Mouse (Mus musculus): ENCODE measurements around the gene Id1. TPM values are rescaled to one million over a fixed set of nuclear protein-coding genes. Genes with fewer than 3 reads are reported as not detected.
A peak's percentile ranks its signal among the peaks of the same experiment; 100 is the strongest.

The Id1 gene
- polyA plus RNA-seq, 1 experiment from 2014 or later, result 87.7 TPM

GRCm38 (mm10) chr2:152703596-152704255 lies 32.3 kb upstream of the Id1 start:
- WGBS, result 91% methylated on average over 21 of the region's 21 CpGs
- no peaks in the 10 kb centered on the region for H3K9me3 ChIP-seq (replicated peaks)
- H3K4me1 ChIP-seq (replicated peaks), result peaks cover 39% of the 10 kb centered on the region
- H3K4me2 ChIP-seq, result no peak overlapping the region
- H3K9ac ChIP-seq, result no peak overlapping the region
- ATAC-seq (ENCODE audit: insufficient number of reproducible peaks, low FRiP score), result no peak
- H3K4me3 ChIP-seq, result no peak overlapping the region
- H3K27me3 ChIP-seq (replicated peaks), result no peaks in the 10 kb centered on the region
- no peak overlapping the region for H3K27ac ChIP-seq (ENCODE audit: poor library complexity, severe bottlenecking)
- peaks cover 75% of the 10 kb centered on the region for H3K36me3 ChIP-seq

GRCm38 (mm10) chr2:152704256-152704605 lies 31.8 kb upstream of the Id1 start:
- Histone ChIP-seq H3K27me3 (replicated peaks) (no peaks in the 10 kb centered on the region), H3K36me3 (peaks cover 70% of the 10 kb centered on the region), H3K27ac (ENCODE audit: poor library complexity, severe bottlenecking) (no peak overlapping the region), H3K4me1 (replicated peaks) (peaks cover 34% of the 10 kb centered on the region), H3K4me2 (no peak overlapping the region), H3K9me3 (replicated peaks) (no peaks in the 10 kb centered on the region), H3K4me3 (no peak overlapping the region), H3K9ac (no peak overlapping the region)
- no peak for ATAC-seq (ENCODE audit: insufficient number of reproducible peaks, low FRiP score)
- WGBS, result 81% methylated on average over 5 of the region's 5 CpGs

- 88% methylated on average over 14 of the region's 14 CpGs for WGBS
- no peak for ATAC-seq (ENCODE audit: insufficient number of reproducible peaks, low FRiP score)
- peaks cover 63% of the 10 kb centered on the region for H3K36me3 ChIP-seq
Observed at GRCm38 (mm10) chr2:152704811-152705370, 31.2 kb upstream of the Id1 start.

GRCm38 (mm10) chr2:152705993-152706571 lies 30.0 kb upstream of the Id1 start:
- no peak overlapping the region for H3K4me3 ChIP-seq
- ATAC-seq (ENCODE audit: insufficient number of reproducible peaks, low FRiP score), result peak; percentile 29; the same call in 1 of the 2 replicates
- H3K27me3 ChIP-seq (replicated peaks), result no peaks in the 10 kb centered on the region
- WGBS, result 73% methylated on average over 22 of the region's 22 CpGs
- H3K9ac ChIP-seq, result peak overlapping the region; percentile 39
- H3K36me3 ChIP-seq, result peaks cover 51% of the 10 kb centered on the region
- H3K4me2 ChIP-seq, result no peak overlapping the region
- H3K27ac ChIP-seq (ENCODE audit: poor library complexity, severe bottlenecking), result peak overlapping the region; percentile 90
- H3K9me3 ChIP-seq (replicated peaks), result no peaks in the 10 kb centered on the region
- peaks cover 31% of the 10 kb centered on the region for H3K4me1 ChIP-seq (replicated peaks)

More at GRCm38 (mm10) chr2:152704811-152705370, 31.2 kb upstream of the Id1 start:
- Histone ChIP-seq H3K4me1 (replicated peaks) (peaks cover 31% of the 10 kb centered on the region), H3K27ac (ENCODE audit: poor library complexity, severe bottlenecking) (peak overlapping the region; percentile 90; the same call in 1 of the 2 replicates), H3K4me2 (no peak overlapping the region), H3K9ac (no peak overlapping the region), H3K27me3 (replicated peaks) (no peaks in the 10 kb centered on the region), H3K4me3 (no peak overlapping the region), H3K9me3 (replicated peaks) (no peaks in the 10 kb centered on the region)

GRCm38 (mm10) chr2:152707186-152707585 lies 28.9 kb upstream of the Id1 start:
- WGBS, result 6% methylated on average over 7 of the region's 7 CpGs
- peak overlapping the region; percentile 81 for H3K9ac ChIP-seq
- H3K27me3 ChIP-seq (replicated peaks), result no peaks in the 10 kb centered on the region
- peaks cover 40% of the 10 kb centered on the region for H3K36me3 ChIP-seq
- peak overlapping the region; percentile 78 for H3K4me2 ChIP-seq
- ATAC-seq (ENCODE audit: insufficient number of reproducible peaks, low FRiP score), result no peak
- peaks cover 31% of the 10 kb centered on the region for H3K4me1 ChIP-seq (replicated peaks)
- no peaks in the 10 kb centered on the region for H3K9me3 ChIP-seq (replicated peaks)
- H3K4me3 ChIP-seq, result peak overlapping the region; percentile 51
- H3K27ac ChIP-seq (ENCODE audit: poor library complexity, severe bottlenecking), result peak overlapping the region; percentile 90

- Histone ChIP-seq H3K9ac (peak overlapping the region; percentile 81), H3K4me1 (replicated peaks) (peaks cover 31% of the 10 kb centered on the region)
Observed at GRCm38 (mm10) chr2:152707627-152708026, 28.4 kb upstream of the Id1 start.

GRCm38 (mm10) chr2:152709066-152709465 lies 27.0 kb upstream of the Id1 start:
- Histone ChIP-seq H3K36me3 (peaks cover 23% of the 10 kb centered on the region), H3K27me3 (replicated peaks) (no peaks in the 10 kb centered on the region), H3K4me1 (replicated peaks) (peaks cover 31% of the 10 kb centered on the region), H3K9me3 (replicated peaks) (no peaks in the 10 kb centered on the region), H3K27ac (ENCODE audit: poor library complexity, severe bottlenecking) (no peak overlapping the region), H3K9ac (no peak overlapping the region), H3K4me2 (no peak overlapping the region), H3K4me3 (no peak overlapping the region)
- 75% methylated on average over 5 of the region's 5 CpGs for WGBS
- ATAC-seq (ENCODE audit: insufficient number of reproducible peaks, low FRiP score), result no peak

More at GRCm38 (mm10) chr2:152707627-152708026, 28.4 kb upstream of the Id1 start:
- H3K27me3 ChIP-seq (replicated peaks), result no peaks in the 10 kb centered on the region
- H3K4me3 ChIP-seq, result peak overlapping the region; percentile 51
- ATAC-seq (ENCODE audit: insufficient number of reproducible peaks, low FRiP score), result peak; percentile 93
- no peaks in the 10 kb centered on the region for H3K9me3 ChIP-seq (replicated peaks)
- H3K27ac ChIP-seq (ENCODE audit: poor library complexity, severe bottlenecking), result peak overlapping the region; percentile 90
- WGBS, result 3% methylated on average over 30 of the region's 31 CpGs
- H3K36me3 ChIP-seq, result peaks cover 36% of the 10 kb centered on the region
- peak overlapping the region; percentile 78 for H3K4me2 ChIP-seq

- Histone ChIP-seq H3K4me3 (no peak overlapping the region), H3K27ac (ENCODE audit: poor library complexity, severe bottlenecking) (no peak overlapping the region), H3K4me2 (no peak overlapping the region), H3K4me1 (replicated peaks) (no peaks in the 10 kb centered on the region), H3K9me3 (replicated peaks) (no peaks in the 10 kb centered on the region), H3K9ac (no peak overlapping the region), H3K36me3 (no peaks in the 10 kb centered on the region), H3K27me3 (replicated peaks) (no peaks in the 10 kb centered on the region)
- no peak for ATAC-seq (ENCODE audit: insufficient number of reproducible peaks, low FRiP score)
- 64% methylated on average over 6 of the region's 6 CpGs for WGBS
Observed at GRCm38 (mm10) chr2:152716241-152716772, 19.7 kb upstream of the Id1 start.

- H3K36me3 ChIP-seq, result no peaks in the 10 kb centered on the region
- WGBS, result 64% methylated on average over 11 of the region's 11 CpGs
- ATAC-seq (ENCODE audit: insufficient number of reproducible peaks, low FRiP score), result no peak
- no peaks in the 10 kb centered on the region for H3K9me3 ChIP-seq (replicated peaks)
- H3K27me3 ChIP-seq (replicated peaks), result no peaks in the 10 kb centered on the region
- no peak overlapping the region for H3K9ac ChIP-seq
- no peak overlapping the region for H3K27ac ChIP-seq (ENCODE audit: poor library complexity, severe bottlenecking)
- no peak overlapping the region for H3K4me3 ChIP-seq
- H3K4me2 ChIP-seq, result no peak overlapping the region
- no peaks in the 10 kb centered on the region for H3K4me1 ChIP-seq (replicated peaks)
Observed at GRCm38 (mm10) chr2:152717652-152718051, 18.4 kb upstream of the Id1 start.

GRCm38 (mm10) chr2:152718076-152718475 lies 18.0 kb upstream of the Id1 start:
- no peak overlapping the region for H3K4me3 ChIP-seq
- H3K4me2 ChIP-seq, result no peak overlapping the region
- no peaks in the 10 kb centered on the region for H3K4me1 ChIP-seq (replicated peaks)
- no peak overlapping the region for H3K27ac ChIP-seq (ENCODE audit: poor library complexity, severe bottlenecking)
- H3K9me3 ChIP-seq (replicated peaks), result no peaks in the 10 kb centered on the region
- WGBS, result 45% methylated on average over 6 of the region's 6 CpGs
- no peak overlapping the region for H3K9ac ChIP-seq
- H3K27me3 ChIP-seq (replicated peaks), result no peaks in the 10 kb centered on the region
- ATAC-seq (ENCODE audit: insufficient number of reproducible peaks, low FRiP score), result 0 out of 2 replicates have a peak, but pooled peaks have one; percentile 15
- H3K36me3 ChIP-seq, result no peaks in the 10 kb centered on the region

- no peak overlapping the region; the same call in 1 of the 2 replicates for H3K27ac ChIP-seq (ENCODE audit: poor library complexity, severe bottlenecking)
- peaks cover 33% of the 10 kb centered on the region for H3K4me1 ChIP-seq (replicated peaks)
- 4% methylated on average over 37 of the region's 37 CpGs for WGBS
- no peaks in the 10 kb centered on the region for H3K27me3 ChIP-seq (replicated peaks)
- peak overlapping the region; percentile 63 for H3K9ac ChIP-seq
- H3K4me2 ChIP-seq, result peak overlapping the region; percentile 91
- H3K36me3 ChIP-seq, result no peaks in the 10 kb centered on the region
- ATAC-seq (ENCODE audit: insufficient number of reproducible peaks, low FRiP score), result peak; percentile 35; the same call in 1 of the 2 replicates
- H3K9me3 ChIP-seq (replicated peaks), result no peaks in the 10 kb centered on the region
- H3K4me3 ChIP-seq, result peak overlapping the region; percentile 50
Observed at GRCm38 (mm10) chr2:152723651-152724331, 12.3 kb upstream of the Id1 start.
